Mouse (Mus musculus) liver, embryonic 16.5 days (tissue): ENCODE data around the gene Abcb1b. TPM values are rescaled to one million over a fixed set of nuclear protein-coding genes. Genes with fewer than 3 reads are reported as not detected.

ENCODE experiments used
- ATAC-seq: fragments of 200-750 bp; cut with Nextera tagmentation; 2 replicates; pipeline ENCODE4 v1.8.0; 2017; ENCODE audit warnings: low read depth, mild to moderate bottlenecking, moderate number of reproducible peaks, moderate library complexity
- H3K27ac ChIP-seq: fragments of 300-500 bp; sonication (generic); 2 replicates; pipeline ENCODE4 v1.5.1; 2014; ENCODE audit warnings: mild to moderate bottlenecking, low read length
- H3K27me3 ChIP-seq: fragments of 300-500 bp; sonication (generic); 2 replicates; pipeline ENCODE4 v1.6.1; 2014; ENCODE audit warnings: low read depth, low read length, mixed read lengths; ENCODE audit not compliant: control insufficient read depth, insufficient read depth
- H3K36me3 ChIP-seq: fragments of 300-500 bp; sonication (generic); 2 replicates; pipeline ENCODE4 v1.6.1; 2014; ENCODE audit warnings: mild to moderate bottlenecking; ENCODE audit not compliant: control insufficient read depth, insufficient read depth
- H3K4me1 ChIP-seq: fragments of 300-500 bp; sonication (generic); 2 replicates; pipeline ENCODE4 v1.6.1; 2014; ENCODE audit warnings: low read depth, low read length, mixed read lengths; ENCODE audit not compliant: control insufficient read depth
- H3K4me2 ChIP-seq: fragments of 300-500 bp; sonication (generic); 2 replicates; pipeline ENCODE4 v1.6.1; 2014; ENCODE audit warnings: low read depth, low read length, mixed read lengths
- H3K4me3 ChIP-seq: fragments of 300-500 bp; sonication (generic); 2 replicates; pipeline ENCODE4 v1.5.1; 2014; ENCODE audit warnings: low read depth, mild to moderate bottlenecking, low read length
- H3K9ac ChIP-seq: fragments of 300-500 bp; sonication (generic); 2 replicates; pipeline ENCODE4 v1.6.1; 2014; ENCODE audit warnings: low read depth, low read length
- H3K9me3 ChIP-seq: fragments of 300-500 bp; sonication (generic); replicated peaks from 2 replicates; pipeline ENCODE4 v1.6.1; 2016; ENCODE audit warnings: low read length; ENCODE audit not compliant: control insufficient read depth
- WGBS: fragments of 180-500 bp; shearing (Covaris S2); extraction: QIAGEN DNeasy Blood & Tissue Kit; methylation state at CpG from one replicate; pipeline ENCODE4 v1.1.7; 2014; ENCODE audit not compliant: insufficient replicate concordance; 5-methylcytosine and 5-hydroxymethylcytosine counted together
- polyA plus RNA-seq: library from polyadenylated mRNA; unstranded; fragments of >200 nt; fragmentation: Nextera tagmentation; extraction: Ambion mirVana; gene quantifications from 2 replicates; pipeline ENCODE4 v1.2.1, GENCODE M21; 2015

Abcb1b gene
- polyA plus RNA-seq: 0.53 and 0.68 TPM in 2 replicates

DNA sequence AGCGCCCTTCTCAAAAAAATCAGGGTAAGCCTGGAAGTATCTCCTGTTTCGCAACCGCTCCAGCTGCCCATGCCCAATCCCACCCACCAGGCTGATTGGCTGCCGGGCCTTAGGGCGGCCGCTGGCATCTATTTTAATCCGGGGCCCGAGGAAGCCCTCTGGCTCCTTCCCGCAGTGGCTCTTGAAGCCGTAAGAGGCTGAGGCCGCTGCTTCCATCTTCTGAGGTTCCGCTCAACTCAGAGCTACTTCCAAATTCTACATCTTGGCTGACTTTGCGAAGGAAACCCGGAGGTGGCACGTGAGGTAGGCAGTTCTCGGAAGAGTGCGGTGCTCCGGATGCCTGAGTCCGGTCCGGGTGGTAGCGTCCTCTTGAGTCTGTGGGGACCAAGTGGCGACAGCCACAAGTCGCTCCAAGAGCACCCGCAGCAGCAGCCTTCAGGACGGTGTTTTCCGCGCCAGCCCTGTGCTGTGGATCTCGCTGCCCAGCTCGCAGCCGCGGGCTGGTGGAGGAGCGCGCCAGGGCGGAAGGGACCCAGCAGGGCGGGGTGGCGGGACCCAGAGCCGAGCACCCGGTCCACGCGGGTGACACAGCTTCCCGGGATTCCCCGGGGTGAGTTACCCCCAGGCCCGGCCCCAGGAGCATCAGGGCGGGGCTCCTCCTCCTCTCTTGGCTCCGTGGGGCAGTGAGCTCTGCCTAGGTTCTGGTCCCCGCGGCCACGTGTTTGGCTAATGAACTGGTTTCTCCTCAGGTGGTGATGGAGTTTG, at the start of gene Abcb1b:
Gene Abcb1b, plus strand, starts transcription at position 161 of the 765 bp plus-strand sequence.
- WGBS: under 1% methylated on average over 48 of the region's 48 CpGs
- Histone ChIP-seq H3K4me1 (no peaks in the 10 kb centered on the region), H3K27me3 (peaks cover 8% of the 10 kb centered on the region), H3K4me3 (peak within 1 kb of the TSS; percentile 53), H3K9me3 (no peaks in the 10 kb centered on the region), H3K9ac (peak within 1 kb of the TSS; percentile 35; the same call in 1 of the 2 replicates), H3K27ac (no peak within 1 kb of the TSS), H3K4me2 (peak within 1 kb of the TSS; percentile 79), H3K36me3 (no peaks in the 10 kb centered on the region)
- peak; percentile 43; the same call in 1 of the 2 replicates for ATAC-seq

DNA sequence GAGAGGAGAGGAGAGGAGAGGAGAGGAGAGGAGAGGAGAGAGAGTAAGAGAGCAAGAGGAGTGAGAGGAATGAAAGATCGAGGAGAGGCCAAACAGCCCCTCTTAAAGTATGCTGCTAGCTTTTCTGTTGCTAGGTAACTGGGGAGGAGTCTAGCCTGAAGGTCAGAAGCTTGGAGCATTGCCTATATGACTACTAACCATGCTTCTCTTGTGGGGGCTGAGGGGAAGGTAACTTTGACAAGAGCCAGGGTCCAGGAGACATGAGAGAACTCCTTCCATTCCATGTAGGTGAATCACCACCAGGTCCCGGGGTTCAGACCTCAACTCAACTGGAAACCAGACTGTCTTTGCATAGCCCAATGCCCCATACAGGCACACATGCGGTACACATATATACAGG, 25.1 kb upstream of the Abcb1b start:
- H3K4me1 ChIP-seq: no peaks in the 10 kb centered on the region
- no peak overlapping the region for H3K4me2 ChIP-seq
- WGBS: 40% methylated on average over 3 of the region's 3 CpGs
- ATAC-seq: no peak
- H3K27ac ChIP-seq: no peak overlapping the region
- H3K9ac ChIP-seq: no peak overlapping the region
- no peaks in the 10 kb centered on the region for H3K27me3 ChIP-seq
- no peak overlapping the region for H3K4me3 ChIP-seq
- no peaks in the 10 kb centered on the region for H3K9me3 ChIP-seq
- H3K36me3 ChIP-seq: no peaks in the 10 kb centered on the region

DNA sequence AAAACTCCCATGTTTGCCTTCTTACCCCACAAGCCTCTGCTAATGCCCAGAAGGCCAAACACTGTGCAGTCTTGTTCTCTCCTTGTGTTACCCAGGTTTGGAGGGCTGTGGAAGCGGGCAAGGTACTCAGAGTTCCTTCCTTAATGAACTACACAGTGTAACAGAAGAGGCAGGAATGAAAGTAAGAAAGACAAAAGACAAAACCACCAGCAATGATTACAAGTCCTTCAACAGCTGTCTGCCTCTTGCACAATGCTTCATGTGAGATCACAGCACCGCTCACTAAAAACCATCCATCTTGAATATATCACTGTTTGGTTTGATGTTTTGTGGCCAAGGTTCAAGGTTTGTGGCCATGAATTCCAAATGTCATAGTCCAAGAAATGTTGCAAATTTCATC, 19.6 kb upstream of the Abcb1b start:
- Histone ChIP-seq H3K4me1 (no peaks in the 10 kb centered on the region), H3K36me3 (no peaks in the 10 kb centered on the region), H3K4me3 (no peak overlapping the region), H3K27ac (no peak overlapping the region), H3K27me3 (no peaks in the 10 kb centered on the region), H3K9me3 (no peaks in the 10 kb centered on the region), H3K9ac (no peak overlapping the region), H3K4me2 (no peak overlapping the region)
- 51% methylated on average over 2 of the region's 2 CpGs for WGBS
- ATAC-seq: no peak

DNA sequence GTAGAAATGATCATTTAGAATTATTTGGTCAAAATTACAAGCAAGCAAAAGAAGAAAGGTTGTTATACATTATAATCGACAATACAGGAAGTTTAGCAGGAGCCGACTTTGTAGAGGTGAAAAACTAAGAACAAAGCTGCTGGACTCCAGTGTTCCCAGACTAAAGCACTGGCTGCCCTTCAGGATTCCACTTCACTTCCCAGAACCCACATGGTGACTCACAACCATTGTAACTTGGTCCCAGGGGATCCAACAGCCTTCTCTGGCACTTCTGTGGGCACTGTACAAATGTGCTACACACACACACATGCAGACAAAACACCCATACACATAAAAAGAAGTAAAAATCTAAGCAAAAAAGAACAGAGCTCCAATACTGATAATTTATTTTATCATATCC, 19.2 kb upstream of the Abcb1b start:
- Histone ChIP-seq H3K27me3 (no peaks in the 10 kb centered on the region), H3K36me3 (no peaks in the 10 kb centered on the region), H3K4me2 (no peak overlapping the region), H3K27ac (no peak overlapping the region), H3K9me3 (no peaks in the 10 kb centered on the region), H3K9ac (no peak overlapping the region), H3K4me3 (no peak overlapping the region), H3K4me1 (no peaks in the 10 kb centered on the region)
- ATAC-seq: no peak
- 52% methylated on average over 2 of the region's 2 CpGs for WGBS

DNA sequence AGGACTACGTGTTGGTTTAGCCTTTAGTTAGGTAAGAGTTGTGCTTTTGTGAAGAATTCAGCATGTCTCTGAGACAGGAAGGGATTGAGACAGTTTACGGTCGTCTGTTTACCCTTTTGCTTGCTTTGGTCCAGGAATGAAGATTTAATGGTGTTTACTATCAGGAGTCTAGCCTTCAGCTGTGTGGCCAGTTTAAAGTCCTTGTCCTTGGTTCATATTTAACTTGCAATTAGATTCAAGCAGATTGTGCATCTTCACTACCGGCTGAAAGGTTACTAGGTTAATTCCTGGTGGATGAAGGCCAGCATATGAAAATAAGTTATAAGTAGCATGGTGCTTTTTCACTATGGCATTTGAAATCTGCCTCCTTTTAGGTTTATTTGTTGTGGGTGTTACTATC, 5.7 kb upstream of the Abcb1b start:
- H3K4me1 ChIP-seq: no peaks in the 10 kb centered on the region
- H3K27me3 ChIP-seq: no peaks in the 10 kb centered on the region; the same call in 1 of the 2 replicates
- H3K4me3 ChIP-seq: no peak overlapping the region
- ATAC-seq: no peak
- H3K9me3 ChIP-seq: no peaks in the 10 kb centered on the region
- H3K9ac ChIP-seq: no peak overlapping the region
- no peaks in the 10 kb centered on the region for H3K36me3 ChIP-seq
- H3K27ac ChIP-seq: no peak overlapping the region
- 44% methylated on average over 4 of the region's 4 CpGs for WGBS
- no peak overlapping the region for H3K4me2 ChIP-seq

DNA sequence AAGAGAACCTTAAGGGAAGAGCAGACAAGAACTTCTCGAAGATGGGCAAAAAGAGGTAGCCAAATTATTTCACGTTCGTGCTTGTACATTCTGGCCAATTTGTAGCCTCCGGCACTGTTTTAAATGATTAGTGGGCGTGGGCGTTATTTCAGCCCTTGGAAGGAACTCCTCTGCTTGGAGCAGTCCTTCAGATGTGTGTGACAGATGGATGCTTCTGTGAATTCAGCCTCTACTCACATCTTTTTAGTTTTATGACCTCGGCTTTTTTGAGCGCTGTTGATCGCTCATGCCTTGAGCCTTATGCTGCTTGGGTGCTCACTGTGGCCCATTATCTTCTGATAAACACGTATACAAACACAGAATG, 787 bp downstream of the Abcb1b start:
- WGBS: 29% methylated on average over 10 of the region's 10 CpGs
- H3K4me2 ChIP-seq: peak overlapping the region; percentile 79
- no peak for ATAC-seq
- H3K4me3 ChIP-seq: peak overlapping the region; percentile 53
- no peaks in the 10 kb centered on the region for H3K9me3 ChIP-seq
- H3K27me3 ChIP-seq: peaks cover 8% of the 10 kb centered on the region
- no peaks in the 10 kb centered on the region for H3K36me3 ChIP-seq
- no peak overlapping the region for H3K9ac ChIP-seq
- no peaks in the 10 kb centered on the region for H3K4me1 ChIP-seq
- no peak overlapping the region for H3K27ac ChIP-seq

DNA sequence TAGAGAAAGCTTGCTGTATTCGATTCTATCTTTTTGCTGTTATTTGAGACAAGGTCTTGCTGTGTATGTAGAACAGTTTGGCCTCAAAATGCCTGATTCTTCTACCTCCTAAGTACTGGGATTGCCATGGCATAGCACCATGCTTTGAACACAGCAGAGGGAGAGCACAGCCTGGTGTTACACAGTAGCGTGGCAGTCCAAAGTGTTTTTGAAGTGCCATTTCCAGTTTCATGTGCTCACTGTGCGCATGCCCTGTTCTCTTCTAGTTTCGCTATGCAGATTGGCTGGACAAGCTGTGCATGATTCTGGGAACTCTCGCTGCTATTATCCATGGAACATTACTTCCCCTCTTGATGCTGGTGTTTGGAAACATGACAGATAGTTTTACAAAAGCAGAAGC, 7.8 kb downstream of the Abcb1b start:
- H3K9ac ChIP-seq: no peak overlapping the region
- H3K4me3 ChIP-seq: no peak overlapping the region
- H3K27ac ChIP-seq: no peak overlapping the region
- no peaks in the 10 kb centered on the region for H3K36me3 ChIP-seq
- no peak for ATAC-seq
- no peaks in the 10 kb centered on the region for H3K4me1 ChIP-seq
- no peaks in the 10 kb centered on the region for H3K27me3 ChIP-seq
- 71% methylated on average over 5 of the region's 5 CpGs for WGBS
- H3K4me2 ChIP-seq: no peak overlapping the region
- H3K9me3 ChIP-seq: no peaks in the 10 kb centered on the region

DNA sequence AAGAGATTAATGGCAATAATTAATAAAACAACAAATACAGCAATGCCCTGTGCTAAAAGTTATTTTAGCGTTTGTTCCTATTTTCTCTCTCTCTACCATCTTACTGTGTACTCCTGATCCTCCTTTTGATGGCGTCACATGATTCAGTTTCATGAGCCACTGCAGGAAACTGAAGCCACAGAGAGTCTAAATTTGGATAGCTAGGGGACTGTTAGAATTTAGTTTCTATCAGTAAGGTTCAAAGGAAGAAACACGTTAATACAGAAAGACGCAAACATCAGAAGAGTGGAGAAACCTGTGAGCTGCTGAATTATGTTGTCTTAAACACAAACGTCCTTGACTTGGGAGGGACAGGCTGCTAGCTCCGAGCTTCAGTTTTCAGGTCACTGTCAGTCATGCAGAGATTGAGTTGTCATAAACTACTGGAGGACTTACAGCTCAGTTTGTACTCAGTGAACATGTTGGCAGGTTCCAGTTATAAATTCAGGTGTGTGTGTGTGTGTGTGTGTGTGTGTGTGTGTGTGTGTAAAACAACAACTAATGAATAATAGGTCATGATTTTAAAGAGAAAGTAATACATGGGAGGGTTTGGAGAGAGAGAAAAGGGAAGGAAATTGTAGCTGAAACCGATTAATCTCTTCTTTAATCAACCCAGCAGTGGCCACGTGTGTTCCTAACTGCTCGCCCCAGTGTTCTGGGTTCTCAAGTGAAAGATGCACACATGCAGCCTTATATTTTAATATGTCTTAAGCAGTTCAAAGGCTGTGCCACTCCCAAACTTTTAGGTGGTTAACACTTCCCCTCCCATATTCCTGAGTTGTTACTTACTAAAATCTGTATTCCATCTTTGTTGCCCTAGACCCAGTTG, 9.4 kb downstream of the Abcb1b start:
- WGBS: 20% methylated on average over 9 of the region's 9 CpGs
- no peaks in the 10 kb centered on the region for H3K36me3 ChIP-seq

DNA sequence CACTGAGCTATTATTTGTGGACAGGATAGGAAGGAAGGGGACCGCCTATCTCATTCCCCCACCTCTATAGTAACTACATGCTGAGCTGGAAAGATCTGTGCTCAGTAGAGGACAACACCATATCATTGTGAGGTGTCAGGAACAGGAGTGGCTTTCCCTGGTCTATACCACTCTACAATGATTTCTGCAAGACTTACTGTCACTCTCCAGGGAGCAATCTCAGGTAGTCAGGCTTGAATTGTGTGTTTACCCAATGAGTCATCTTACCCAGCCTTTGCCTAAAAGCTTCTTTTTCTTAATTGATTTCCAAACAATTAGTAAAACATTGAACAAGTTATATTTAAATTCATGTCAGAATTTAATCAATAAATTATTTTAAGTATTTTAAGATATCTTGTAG, 15.9 kb downstream of the Abcb1b start:
- Histone ChIP-seq H3K4me3 (no peak overlapping the region), H3K4me1 (no peaks in the 10 kb centered on the region), H3K9me3 (no peaks in the 10 kb centered on the region), H3K36me3 (no peaks in the 10 kb centered on the region), H3K4me2 (no peak overlapping the region), H3K27me3 (no peaks in the 10 kb centered on the region), H3K9ac (no peak overlapping the region), H3K27ac (no peak overlapping the region)
- ATAC-seq: no peak
- 40% methylated on average over 1 of the region's 1 CpGs for WGBS

More for the DNA sequence above, 9.4 kb downstream of the Abcb1b start:
- no peak overlapping the region for H3K27ac ChIP-seq
- no peak overlapping the region for H3K9ac ChIP-seq
- ATAC-seq: no peak
- no peaks in the 10 kb centered on the region for H3K9me3 ChIP-seq
- H3K4me1 ChIP-seq: no peaks in the 10 kb centered on the region
- no peak overlapping the region for H3K4me2 ChIP-seq
- no peak overlapping the region for H3K4me3 ChIP-seq
- no peaks in the 10 kb centered on the region for H3K27me3 ChIP-seq
